Mouse (Mus musculus) small intestine, adult 2 months (tissue): ENCODE measurements around the gene Ehbp1.

Source experiments
- CTCF ChIP-seq: fragments of 200-500 bp; IDR thresholded peaks from 2 replicates; pipeline ENCODE4 v1.5.1; 2012; ENCODE audit warnings: low read depth, mild to moderate bottlenecking, control low read depth, inconsistent platforms, low read length, moderate library complexity, mixed read lengths; ENCODE audit not compliant: insufficient replicate concordance, insufficient read length; ENCODE audit errors: extremely low read depth
- POLR2A ChIP-seq: fragments of 200-500 bp; IDR thresholded peaks from 2 replicates; pipeline ENCODE4 v1.6.1; 2012; ENCODE audit warnings: low read depth, mild to moderate bottlenecking, control low read depth, inconsistent platforms, low read length, moderate library complexity

DNA sequence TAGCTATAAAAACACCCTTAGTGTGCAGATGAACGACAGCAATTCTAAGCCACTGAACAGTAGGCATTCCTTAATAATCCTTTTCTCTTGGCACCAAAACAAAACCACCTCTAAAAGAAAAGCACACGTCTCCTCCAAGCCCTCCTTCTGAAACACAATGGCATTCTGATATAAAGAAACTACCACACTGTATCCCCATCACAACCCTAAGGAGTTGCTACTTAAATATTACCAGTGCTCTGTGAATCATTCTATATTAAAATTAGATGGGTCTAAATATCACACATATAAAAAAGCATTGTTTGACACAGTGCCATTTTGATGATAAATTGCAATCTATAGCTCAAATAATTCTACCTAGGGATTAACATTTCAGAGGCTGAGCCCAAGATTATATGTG lies 135.9 kb downstream of the Ehbp1 start:
- TF ChIP-seq CTCF (no peak), POLR2A (no peak)
